Mouse (Mus musculus) forebrain, embryonic 16.5 days (tissue): ENCODE measurements around the gene Cadm1. TPM values are rescaled to one million over a fixed set of nuclear protein-coding genes. Genes with fewer than 3 reads are reported as not detected.
A peak's percentile ranks its signal among the peaks of the same experiment; 100 is the strongest.

Experiments
- ATAC-seq: fragments of 200-750 bp; cut with Nextera tagmentation; 2 replicates; pipeline ENCODE4 v1.8.0; 2017; ENCODE audit warnings: mild to moderate bottlenecking, moderate library complexity
- H3K27ac ChIP-seq: fragments of 300-500 bp; sonication (generic); 2 replicates; pipeline ENCODE4 v1.5.1; 2014; ENCODE audit warnings: low read length, control low read depth
- H3K27me3 ChIP-seq: fragments of 300-500 bp; sonication (generic); replicated peaks from 2 replicates; pipeline ENCODE4 v1.6.1; 2014; ENCODE audit warnings: low read length; ENCODE audit not compliant: control insufficient read depth, insufficient read depth
- H3K36me3 ChIP-seq: fragments of 300-500 bp; sonication (generic); 2 replicates; pipeline ENCODE4 v1.6.1; 2014; ENCODE audit not compliant: control insufficient read depth, insufficient read depth
- H3K4me1 ChIP-seq: fragments of 300-500 bp; sonication (generic); replicated peaks from 2 replicates; pipeline ENCODE4 v1.6.1; 2014; ENCODE audit warnings: low read length; ENCODE audit not compliant: control insufficient read depth, insufficient read depth
- H3K4me2 ChIP-seq: fragments of 300-500 bp; sonication (generic); 2 replicates; pipeline ENCODE4 v1.6.1; 2014; ENCODE audit warnings: mild to moderate bottlenecking, low read length, control low read depth
- H3K4me3 ChIP-seq: fragments of 300-500 bp; sonication (generic); replicated peaks from 2 replicates; pipeline ENCODE4 v1.5.1; 2014; ENCODE audit warnings: mild to moderate bottlenecking, low read length, control low read depth
- H3K9ac ChIP-seq: fragments of 300-500 bp; sonication (generic); replicated peaks from 2 replicates; pipeline ENCODE4 v1.6.1; 2014; ENCODE audit warnings: low read depth, low read length, control low read depth
- H3K9me3 ChIP-seq: fragments of 300-500 bp; sonication (generic); 2 replicates; pipeline ENCODE4 v1.6.1; 2016; ENCODE audit warnings: low read length; ENCODE audit not compliant: control insufficient read depth
- WGBS: fragments of 180-500 bp; shearing (Covaris S2); extraction: QIAGEN DNeasy Blood & Tissue Kit; methylation state at CpG from one replicate; pipeline ENCODE4 v1.1.7; 2014; 5-methylcytosine and 5-hydroxymethylcytosine counted together
- polyA plus RNA-seq: library from polyadenylated mRNA; unstranded; fragments of >200 nt; fragmentation: Nextera tagmentation; extraction: Ambion mirVana; gene quantifications from 2 replicates; pipeline ENCODE4 v1.2.1, GENCODE M21; 2015

Gene Cadm1
- polyA plus RNA-seq, 1 experiment from 2014 or later, result 256 TPM

DNA sequence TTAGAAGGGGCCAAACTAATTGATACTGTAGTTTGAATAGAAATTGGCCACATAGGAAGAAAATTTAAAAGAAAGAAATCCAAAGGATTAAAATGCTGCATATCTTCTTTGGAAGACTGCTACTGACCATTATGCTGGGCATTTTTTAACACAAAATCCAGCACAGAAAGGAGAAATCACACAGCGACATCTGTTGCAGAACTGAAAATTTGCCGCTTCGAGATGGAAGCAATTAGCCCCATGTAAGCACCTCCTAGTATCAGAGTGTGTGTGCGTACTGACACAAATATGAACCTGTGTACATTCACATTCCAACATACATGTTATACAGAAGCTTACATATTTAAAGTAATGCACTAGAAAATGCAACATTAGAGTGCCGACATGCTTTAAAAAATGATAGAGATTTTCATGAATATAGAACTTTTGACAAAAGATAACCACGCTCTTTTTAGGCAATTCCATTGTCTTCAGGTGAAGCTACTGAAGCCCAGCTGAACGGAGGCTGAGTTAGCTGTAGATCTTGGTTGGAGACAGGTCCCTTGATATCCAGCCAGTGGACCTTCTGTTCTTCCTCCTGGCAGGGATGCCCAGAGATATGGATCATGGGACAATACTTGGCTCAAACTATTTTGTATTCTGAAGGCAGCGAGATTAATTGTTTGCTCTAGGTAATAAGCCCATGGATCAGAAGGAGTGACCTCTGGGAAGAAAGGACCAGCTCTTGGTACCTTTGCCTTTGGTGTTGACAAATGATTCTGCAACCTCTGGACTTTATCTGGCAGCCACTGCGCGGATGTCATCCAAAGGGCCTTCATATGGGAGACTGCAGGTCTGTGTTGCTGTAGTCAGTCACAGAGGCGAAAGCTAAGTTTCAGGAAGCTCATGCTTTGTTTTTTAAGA is 4.9 kb downstream of the Cadm1 start:
- H3K9me3 ChIP-seq, result no peaks in the 10 kb centered on the region
- H3K36me3 ChIP-seq, result 0 out of 2 replicates have a peak, but pooled peaks cover 2% of the 10 kb centered on the region
- no peak for ATAC-seq
- no peak overlapping the region for H3K4me3 ChIP-seq
- peaks cover 35% of the 10 kb centered on the region for H3K4me1 ChIP-seq
- H3K4me2 ChIP-seq, result peak overlapping the region; percentile 31
- 0 out of 2 replicates have a peak overlapping the region, but pooled peaks have one; percentile 2 for H3K9ac ChIP-seq
- WGBS, result 65% methylated on average over 11 of the region's 11 CpGs
- H3K27ac ChIP-seq, result no peak overlapping the region
- no peaks in the 10 kb centered on the region for H3K27me3 ChIP-seq

DNA sequence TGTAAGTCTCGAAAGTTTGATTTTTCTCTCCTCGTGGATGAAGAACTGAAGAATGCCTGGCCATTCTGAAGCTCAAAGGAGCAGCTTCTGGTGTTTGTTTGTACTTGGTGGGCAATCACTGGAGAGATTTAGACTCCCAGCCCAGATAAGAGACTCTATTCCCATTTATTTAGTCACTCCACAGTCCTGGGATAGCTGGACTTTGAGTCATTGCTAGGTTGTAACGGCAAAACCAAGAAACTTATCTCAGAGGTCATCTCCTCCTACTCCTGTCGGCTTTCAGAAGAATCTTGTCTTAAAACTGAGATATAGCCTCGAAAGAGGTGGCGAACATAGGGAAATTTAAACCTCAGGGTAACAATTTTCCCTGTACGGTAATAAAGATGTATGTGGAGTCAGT is 15.3 kb downstream of the Cadm1 start:
- ATAC-seq, result no peak
- no peak overlapping the region for H3K4me3 ChIP-seq
- no peak overlapping the region for H3K27ac ChIP-seq
- H3K4me1 ChIP-seq, result peaks cover 4% of the 10 kb centered on the region; the same call in 1 of the 2 replicates
- no peak overlapping the region for H3K4me2 ChIP-seq
- 84% methylated on average over 7 of the region's 7 CpGs for WGBS
- no peaks in the 10 kb centered on the region for H3K36me3 ChIP-seq
- no peak overlapping the region for H3K9ac ChIP-seq
- H3K27me3 ChIP-seq, result no peaks in the 10 kb centered on the region
- no peaks in the 10 kb centered on the region for H3K9me3 ChIP-seq

DNA sequence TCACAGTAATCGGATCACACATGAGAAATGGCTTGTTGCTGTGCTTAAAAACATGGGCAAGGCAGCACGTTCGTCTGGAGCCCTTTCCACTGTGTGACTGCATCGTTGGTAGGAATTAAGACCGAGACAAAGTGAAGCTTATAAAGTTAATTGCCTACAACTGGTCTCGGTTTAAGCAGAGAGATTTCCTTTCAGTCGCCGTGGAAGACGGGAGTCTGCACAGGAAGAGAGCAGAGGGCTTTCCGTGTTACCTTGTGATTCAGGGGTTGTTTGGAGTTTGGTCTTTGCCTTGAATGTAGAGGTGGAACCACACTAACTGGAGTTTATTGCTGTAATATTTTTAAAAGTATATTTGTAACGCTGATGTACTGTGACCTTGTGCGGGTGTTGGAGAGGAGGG is 15.7 kb downstream of the Cadm1 start:
- Histone ChIP-seq H3K36me3 (no peaks in the 10 kb centered on the region), H3K4me1 (peaks cover 4% of the 10 kb centered on the region; the same call in 1 of the 2 replicates), H3K27me3 (no peaks in the 10 kb centered on the region), H3K27ac (no peak overlapping the region), H3K4me3 (no peak overlapping the region), H3K9ac (no peak overlapping the region), H3K4me2 (no peak overlapping the region), H3K9me3 (no peaks in the 10 kb centered on the region)
- ATAC-seq, result no peak
- WGBS, result 36% methylated on average over 12 of the region's 12 CpGs

DNA sequence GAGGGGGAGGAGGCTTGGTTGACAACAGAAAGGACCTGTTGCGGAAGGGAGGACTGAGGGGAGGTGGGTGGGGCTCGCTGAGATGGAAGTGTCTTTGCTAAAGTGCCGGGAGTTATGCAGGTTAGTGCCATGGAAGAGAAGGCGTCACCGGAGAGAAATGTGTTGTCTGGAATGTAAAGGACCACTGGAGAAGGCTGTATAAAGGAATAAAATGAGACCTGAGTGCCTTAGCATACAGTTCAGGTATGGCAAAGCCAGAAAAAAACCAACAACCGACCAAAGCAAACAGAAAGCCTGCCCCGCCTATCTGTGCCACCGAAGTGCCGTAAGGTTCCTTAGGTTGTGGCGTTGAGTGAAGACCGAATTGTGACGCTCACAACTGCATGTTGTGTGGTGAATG is 18.4 kb downstream of the Cadm1 start:
- no peak for ATAC-seq
- Histone ChIP-seq H3K4me2 (no peak overlapping the region), H3K4me3 (no peak overlapping the region), H3K4me1 (peaks cover 4% of the 10 kb centered on the region), H3K9me3 (no peaks in the 10 kb centered on the region), H3K27ac (no peak overlapping the region), H3K27me3 (no peaks in the 10 kb centered on the region), H3K36me3 (no peaks in the 10 kb centered on the region), H3K9ac (no peak overlapping the region)
- WGBS, result 87% methylated on average over 12 of the region's 12 CpGs

DNA sequence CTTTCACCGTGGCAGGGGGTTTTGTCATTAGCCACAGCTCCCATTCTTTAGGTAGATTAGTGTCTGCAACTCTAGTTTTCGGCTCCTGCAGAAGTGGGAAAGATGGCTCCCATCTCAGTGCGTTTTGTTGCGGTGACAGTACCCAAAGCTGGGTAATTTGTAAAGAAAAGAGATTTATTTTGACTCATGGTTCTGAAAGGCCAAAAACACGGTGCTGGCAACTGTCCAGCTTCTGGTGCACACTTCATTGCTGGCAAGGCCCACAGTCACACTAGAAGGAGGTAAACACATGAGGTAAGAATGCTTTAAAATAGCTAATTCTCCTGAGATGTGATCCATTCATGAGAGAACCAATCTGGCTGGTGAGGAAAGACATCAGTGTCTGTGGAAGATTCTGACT is 18.9 kb downstream of the Cadm1 start:
- 43% methylated on average over 5 of the region's 5 CpGs for WGBS
- no peak overlapping the region for H3K9ac ChIP-seq
- no peaks in the 10 kb centered on the region for H3K9me3 ChIP-seq
- no peaks in the 10 kb centered on the region for H3K36me3 ChIP-seq
- H3K27ac ChIP-seq, result no peak overlapping the region
- no peaks in the 10 kb centered on the region for H3K27me3 ChIP-seq
- no peak overlapping the region for H3K4me3 ChIP-seq
- H3K4me1 ChIP-seq, result peaks cover 4% of the 10 kb centered on the region
- no peak for ATAC-seq
- no peak overlapping the region for H3K4me2 ChIP-seq

DNA sequence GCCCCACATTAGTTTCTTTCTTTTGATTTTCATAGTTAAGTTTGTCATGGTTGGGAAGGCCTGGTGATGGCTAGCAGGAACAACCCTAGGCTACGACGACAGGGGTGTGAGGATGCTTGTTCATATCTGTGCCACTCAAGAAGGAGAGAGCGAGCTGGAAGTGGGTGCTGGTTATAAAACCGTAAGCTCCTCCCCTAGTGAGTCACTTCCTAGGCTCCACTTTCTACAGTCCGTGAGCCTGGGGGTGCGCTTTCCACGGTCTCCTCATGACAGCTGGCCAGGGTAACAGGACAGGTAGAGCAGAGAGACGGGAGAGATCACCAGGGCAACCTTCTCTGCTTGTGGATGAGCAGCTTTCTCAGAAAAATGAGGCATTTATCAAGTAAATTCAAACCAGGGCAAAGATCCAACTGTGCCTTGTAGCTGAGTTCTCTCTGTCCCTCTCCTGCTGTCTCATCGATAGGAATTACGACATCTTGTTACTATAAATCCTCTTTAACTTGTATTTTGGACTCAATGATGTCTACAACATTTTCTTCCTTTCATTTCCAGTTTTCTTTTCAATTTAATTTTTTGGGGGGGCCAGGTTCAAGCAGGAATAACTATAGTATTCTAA is 23.1 kb downstream of the Cadm1 start:
- Histone ChIP-seq H3K27ac (no peak overlapping the region), H3K9ac (no peak overlapping the region), H3K27me3 (no peaks in the 10 kb centered on the region), H3K9me3 (no peaks in the 10 kb centered on the region), H3K4me3 (no peak overlapping the region), H3K4me2 (no peak overlapping the region), H3K4me1 (peaks cover 14% of the 10 kb centered on the region), H3K36me3 (no peaks in the 10 kb centered on the region)
- ATAC-seq, result no peak
- 85% methylated on average over 10 of the region's 10 CpGs for WGBS

DNA sequence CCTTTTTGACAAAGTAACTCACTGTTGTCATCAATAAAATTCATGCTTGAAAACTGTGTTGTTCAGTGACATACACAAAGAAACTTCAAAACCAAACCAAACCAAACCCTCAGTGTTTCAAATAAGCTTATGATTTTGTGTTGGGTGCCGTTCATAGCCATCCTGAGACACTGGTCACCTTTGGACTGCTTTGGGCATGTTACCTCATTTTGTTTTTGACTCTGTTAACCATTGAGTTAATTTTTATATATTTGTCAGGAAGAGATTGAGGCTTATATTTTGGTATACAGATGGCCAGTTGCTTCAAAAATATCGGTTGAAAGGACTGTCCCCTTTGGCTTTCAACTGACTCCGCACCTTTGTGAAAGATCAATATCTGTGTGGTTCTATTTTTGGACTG is 30.8 kb downstream of the Cadm1 start:
- WGBS, result 92% methylated on average over 3 of the region's 3 CpGs
- ATAC-seq, result no peak

DNA sequence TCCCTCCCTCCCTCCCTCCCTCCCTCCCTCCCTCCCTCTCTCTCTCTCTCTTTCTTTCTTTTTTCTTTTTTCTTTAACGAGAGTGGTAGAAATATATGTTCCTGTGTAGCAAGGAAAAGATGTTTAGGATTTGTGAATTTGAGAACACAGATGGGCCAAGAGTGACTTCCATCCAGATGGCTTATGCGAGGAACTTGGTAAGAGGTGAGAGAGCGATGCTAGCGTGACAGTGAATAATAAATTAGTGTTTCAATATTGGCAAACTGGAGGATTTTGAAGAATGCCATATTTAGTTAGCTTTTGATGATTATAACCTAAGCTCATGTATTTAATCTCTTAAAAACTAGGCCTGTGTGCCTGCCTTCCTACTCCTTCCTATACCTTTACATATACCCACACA is 31.6 kb downstream of the Cadm1 start:
- WGBS, result 38% methylated on average over 4 of the region's 4 CpGs
- Histone ChIP-seq H3K4me1 (peaks cover 13% of the 10 kb centered on the region), H3K36me3 (no peaks in the 10 kb centered on the region), H3K9me3 (no peaks in the 10 kb centered on the region), H3K27ac (peak overlapping the region; percentile 53; the same call in 1 of the 2 replicates), H3K9ac (no peak overlapping the region), H3K27me3 (no peaks in the 10 kb centered on the region), H3K4me3 (no peak overlapping the region), H3K4me2 (no peak overlapping the region)
- no peak for ATAC-seq

More for the DNA sequence above, 30.8 kb downstream of the Cadm1 start:
- H3K4me1 ChIP-seq, result peaks cover 18% of the 10 kb centered on the region
- H3K36me3 ChIP-seq, result no peaks in the 10 kb centered on the region
- H3K27me3 ChIP-seq, result no peaks in the 10 kb centered on the region
- no peak overlapping the region for H3K4me2 ChIP-seq
- H3K4me3 ChIP-seq, result no peak overlapping the region
- H3K9ac ChIP-seq, result no peak overlapping the region
- H3K27ac ChIP-seq, result peak overlapping the region; percentile 1; the same call in 1 of the 2 replicates
- H3K9me3 ChIP-seq, result no peaks in the 10 kb centered on the region

DNA sequence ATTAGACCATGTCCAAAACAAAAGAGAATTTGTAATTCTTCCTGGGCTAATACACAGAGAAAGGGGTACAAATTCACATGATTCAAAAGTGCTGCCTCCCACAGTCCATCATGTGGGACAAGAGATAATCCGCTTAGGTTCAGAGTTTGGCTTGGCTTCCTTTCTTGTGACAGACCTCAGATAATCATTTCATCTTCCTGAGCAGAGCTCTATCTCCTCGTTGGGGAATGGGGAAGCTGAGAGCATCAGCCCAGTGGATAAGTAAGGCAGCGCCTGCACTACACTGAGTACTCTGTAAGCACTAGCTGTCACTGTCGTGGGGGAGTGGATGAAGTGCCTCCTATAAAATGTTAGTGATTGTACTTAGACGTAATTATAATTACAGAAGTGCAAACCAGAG is 35.1 kb downstream of the Cadm1 start:
- no peak overlapping the region for H3K27ac ChIP-seq
- H3K9me3 ChIP-seq, result no peaks in the 10 kb centered on the region
- no peak overlapping the region for H3K9ac ChIP-seq
- 72% methylated on average over 5 of the region's 5 CpGs for WGBS
- H3K27me3 ChIP-seq, result no peaks in the 10 kb centered on the region
- H3K4me2 ChIP-seq, result no peak overlapping the region
- H3K4me3 ChIP-seq, result no peak overlapping the region
- H3K36me3 ChIP-seq, result no peaks in the 10 kb centered on the region
- no peak for ATAC-seq
- H3K4me1 ChIP-seq, result peaks cover 15% of the 10 kb centered on the region
